ENCODE assay signal across 15 mouse cellular contexts in genomic region chr14:105817481-105817880, GRCm38 (mm10).
DNase-seq lines count a peak whose midpoint lies in the region; ATAC-seq and TF ChIP-seq lines count a peak whose summit lies in the region.
"Had no signal": no experiment of that assay in that cellular context is flagged by ENCODE, and none has a peak within 500 bp of the region (broad histone marks: within the 10 kb centered on the region; RNA-seq: fewer than 3 reads in every experiment).

No protein-coding gene starts in this region.

- DNase-seq in forebrain, embryonic 11.5 days (ENCODE audit: low spot score): no peak
- DNase-seq in kidney, postnatal 4 days: no peak
- DNase-seq in neural tube, embryonic 10.5 days (ENCODE audit: extremely low spot score, low spot score): no peak
- DNase-seq: adrenal gland, adult 8-10 months; adrenal gland, postnatal 36 days; cerebellum, adult 2 months; forebrain, postnatal 0 days; gastrocnemius, postnatal 14 days had no signal

- H3K9ac ChIP-seq in forebrain, embryonic 15.5 days (replicated peaks): no peak overlapping the region
- H3K9ac ChIP-seq in forebrain, embryonic 11.5 days (ENCODE audit: low read length): no peak overlapping the region
- no peak overlapping the region for H3K9ac ChIP-seq in kidney, embryonic 14.5 days (ENCODE audit: low read depth, low read length)
- H3K9ac ChIP-seq in neural tube, embryonic 14.5 days (replicated peaks; ENCODE audit: low read depth, low read length): no peak overlapping the region
- no peak overlapping the region for H3K9ac ChIP-seq in intestine, postnatal 0 days (ENCODE audit: low read depth, low read length)
- H3K9ac ChIP-seq: forebrain, postnatal 0 days; heart, embryonic 13.5 days; hindbrain, embryonic 13.5 days had no signal

- no peak overlapping the region for H3K27ac ChIP-seq in forebrain, embryonic 15.5 days (replicated peaks)
- no peak overlapping the region for H3K27ac ChIP-seq in forebrain, embryonic 11.5 days (ENCODE audit: low read depth, low read length)
- no peak overlapping the region for H3K27ac ChIP-seq in kidney, embryonic 14.5 days (ENCODE audit: low read depth, low read length)
- no peak overlapping the region for H3K27ac ChIP-seq in neural tube, embryonic 14.5 days (ENCODE audit: low read depth, low read length)
- no peak overlapping the region for H3K27ac ChIP-seq in intestine, postnatal 0 days (ENCODE audit: low read depth, low read length)
- H3K27ac ChIP-seq: embryonic facial prominence, embryonic 10.5 days; heart, embryonic 13.5 days; hindbrain, embryonic 13.5 days had no signal

- H3K9me3 ChIP-seq in forebrain, embryonic 15.5 days: no peaks in the 10 kb centered on the region
- H3K9me3 ChIP-seq in forebrain, embryonic 11.5 days (ENCODE audit: control insufficient read depth, low read length): no peaks in the 10 kb centered on the region
- no peaks in the 10 kb centered on the region for H3K9me3 ChIP-seq in kidney, embryonic 14.5 days (ENCODE audit: control insufficient read depth, low read length)
- no peaks in the 10 kb centered on the region for H3K9me3 ChIP-seq in neural tube, embryonic 14.5 days (ENCODE audit: control insufficient read depth, low read length)
- no peaks in the 10 kb centered on the region for H3K9me3 ChIP-seq in intestine, postnatal 0 days (ENCODE audit: control insufficient read depth)
- H3K9me3 ChIP-seq: embryonic facial prominence, embryonic 10.5 days; hindbrain, embryonic 13.5 days had no signal

- peaks cover 9% of the 10 kb centered on the region for H3K4me1 ChIP-seq in forebrain, embryonic 15.5 days
- H3K4me1 ChIP-seq in forebrain, embryonic 11.5 days (replicated peaks; ENCODE audit: control insufficient read depth, insufficient read depth, low read length): no peaks in the 10 kb centered on the region; the same call in 1 of the 2 replicates
- H3K4me1 ChIP-seq in kidney, embryonic 14.5 days (ENCODE audit: control insufficient read depth, insufficient read depth, low read length): 0 out of 2 replicates have a peak, but pooled peaks cover 4% of the 10 kb centered on the region
- H3K4me1 ChIP-seq in neural tube, embryonic 14.5 days (ENCODE audit: control insufficient read depth, insufficient read depth, low read length): no peaks in the 10 kb centered on the region
- H3K4me1 ChIP-seq in intestine, postnatal 0 days (replicated peaks; ENCODE audit: control insufficient read depth, insufficient read depth, low read length): no peaks in the 10 kb centered on the region

- H3K4me3 ChIP-seq in forebrain, embryonic 15.5 days: no peak overlapping the region
- H3K4me3 ChIP-seq in forebrain, embryonic 11.5 days (ENCODE audit: low read depth, low read length): no peak overlapping the region
- H3K4me3 ChIP-seq in kidney, embryonic 14.5 days (ENCODE audit: low read length): no peak overlapping the region
- no peak overlapping the region for H3K4me3 ChIP-seq in neural tube, embryonic 14.5 days (ENCODE audit: low read depth, low read length)
- H3K4me3 ChIP-seq in intestine, postnatal 0 days (ENCODE audit: low read depth, low read length): no peak overlapping the region
- H3K4me3 ChIP-seq: embryonic facial prominence, embryonic 10.5 days; heart, embryonic 13.5 days; hindbrain, embryonic 13.5 days had no signal

- 0 out of 2 replicates have a peak, but pooled peaks have one; percentile 29 for ATAC-seq in forebrain, embryonic 15.5 days (replicated peaks)
- no peak for ATAC-seq in forebrain, embryonic 11.5 days (replicated peaks; ENCODE audit: low FRiP score)
- ATAC-seq in kidney, embryonic 14.5 days (ENCODE audit: low FRiP score, low TSS enrichment): 0 out of 2 replicates have a peak, but pooled peaks have one; percentile 8
- ATAC-seq in neural tube, embryonic 14.5 days (ENCODE audit: low read depth): 0 out of 2 replicates have a peak, but pooled peaks have one; percentile 21
- ATAC-seq in intestine, postnatal 0 days: no peak
- ATAC-seq: forebrain, postnatal 0 days had no signal

- 92% methylated on average over 6 of the region's 6 CpGs for whole genome bisulfite sequencing in forebrain, embryonic 15.5 days
- WGBS in forebrain, embryonic 11.5 days: 93% methylated on average over 6 of the region's 6 CpGs
- 96% methylated on average over 6 of the region's 6 CpGs for WGBS in kidney, embryonic 14.5 days
- 90% methylated on average over 6 of the region's 6 CpGs for WGBS in neural tube, embryonic 14.5 days
- 97% methylated on average over 6 of the region's 6 CpGs for WGBS in intestine, postnatal 0 days

- TF ChIP-seq CTCF in intestine, postnatal 0 days (IDR thresholded peaks at IDR 0.05; ENCODE audit: low read depth): no peak

- no peak overlapping the region for H3K4me2 ChIP-seq in forebrain, embryonic 15.5 days (replicated peaks)
- H3K4me2 ChIP-seq in forebrain, embryonic 11.5 days (ENCODE audit: low read depth, low read length, severe bottlenecking): no peak overlapping the region
- no peak overlapping the region for H3K4me2 ChIP-seq in kidney, embryonic 14.5 days (replicated peaks; ENCODE audit: low read depth, low read length)
- no peak overlapping the region for H3K4me2 ChIP-seq in neural tube, embryonic 14.5 days (ENCODE audit: low read depth, low read length)
- no peak overlapping the region for H3K4me2 ChIP-seq in intestine, postnatal 0 days (replicated peaks; ENCODE audit: low read depth)
- H3K4me2 ChIP-seq: heart, embryonic 13.5 days; hindbrain, embryonic 13.5 days had no signal

- no peaks in the 10 kb centered on the region for H3K27me3 ChIP-seq in forebrain, embryonic 15.5 days
- H3K27me3 ChIP-seq in forebrain, embryonic 11.5 days (ENCODE audit: control insufficient read depth, insufficient read depth, low read length): no peaks in the 10 kb centered on the region; the same call in 1 of the 2 replicates
- H3K27me3 ChIP-seq in kidney, embryonic 14.5 days (ENCODE audit: control insufficient read depth, insufficient read depth, low read length): no peaks in the 10 kb centered on the region
- H3K27me3 ChIP-seq in neural tube, embryonic 14.5 days (ENCODE audit: control insufficient read depth, insufficient read depth, low read length): no peaks in the 10 kb centered on the region
- no peaks in the 10 kb centered on the region for H3K27me3 ChIP-seq in intestine, postnatal 0 days (replicated peaks; ENCODE audit: control insufficient read depth, insufficient read depth, low read length)
- H3K27me3 ChIP-seq: heart, embryonic 13.5 days; hindbrain, embryonic 13.5 days had no signal

- H3K36me3 ChIP-seq in forebrain, embryonic 15.5 days: no peaks in the 10 kb centered on the region
- no peaks in the 10 kb centered on the region for H3K36me3 ChIP-seq in forebrain, embryonic 11.5 days (ENCODE audit: control insufficient read depth, insufficient read depth, low read length)
- no peaks in the 10 kb centered on the region for H3K36me3 ChIP-seq in kidney, embryonic 14.5 days (ENCODE audit: control insufficient read depth, insufficient read depth, low read length)
- H3K36me3 ChIP-seq in neural tube, embryonic 14.5 days (ENCODE audit: control insufficient read depth, insufficient read depth, low read length): no peaks in the 10 kb centered on the region
- H3K36me3 ChIP-seq in intestine, postnatal 0 days (ENCODE audit: control insufficient read depth, insufficient read depth): no peaks in the 10 kb centered on the region
- H3K36me3 ChIP-seq: embryonic facial prominence, embryonic 10.5 days; heart, embryonic 13.5 days; hindbrain, embryonic 13.5 days had no signal

Comparison
In these comparisons a context has a peak if more than half of its experiments do, and no peak if none do; other contexts are left out.
1. ATAC-seq: peak in forebrain, embryonic 15.5 days (single experiment), kidney, embryonic 14.5 days (single experiment) and neural tube, embryonic 14.5 days (single experiment); none in forebrain, embryonic 11.5 days (single experiment) and intestine, postnatal 0 days (single experiment).